Mouse (Mus musculus): ENCODE results near the gene Ints1.

GRCm38 (mm10) chr5:139798168-139798900, 22.9 kb upstream of the Ints1 start:
- TF ChIP-seq ZNF384 (IDR thresholded peaks at IDR 0.05; ENCODE audit: low read depth, low read length) (no peak), HCFC1 (IDR thresholded peaks at IDR 0.05; ENCODE audit: borderline replicate concordance, insufficient read depth, low read length) (no peak), ZC3H11A (IDR thresholded peaks at IDR 0.05; ENCODE audit: borderline replicate concordance, low read depth, low read length) (no peak)

Measured in ES-E14 (cell line).